Mouse (Mus musculus): ENCODE measurements around the gene Egln1.
A peak's percentile ranks its signal among the peaks of the same experiment; 100 is the strongest.

Egln1 gene

GRCm38 (mm10) chr8:124903198-124903597, 45.9 kb downstream of the Egln1 start:
- no peak for DNase-seq (ENCODE audit: low read depth, low spot score)

DNA sequence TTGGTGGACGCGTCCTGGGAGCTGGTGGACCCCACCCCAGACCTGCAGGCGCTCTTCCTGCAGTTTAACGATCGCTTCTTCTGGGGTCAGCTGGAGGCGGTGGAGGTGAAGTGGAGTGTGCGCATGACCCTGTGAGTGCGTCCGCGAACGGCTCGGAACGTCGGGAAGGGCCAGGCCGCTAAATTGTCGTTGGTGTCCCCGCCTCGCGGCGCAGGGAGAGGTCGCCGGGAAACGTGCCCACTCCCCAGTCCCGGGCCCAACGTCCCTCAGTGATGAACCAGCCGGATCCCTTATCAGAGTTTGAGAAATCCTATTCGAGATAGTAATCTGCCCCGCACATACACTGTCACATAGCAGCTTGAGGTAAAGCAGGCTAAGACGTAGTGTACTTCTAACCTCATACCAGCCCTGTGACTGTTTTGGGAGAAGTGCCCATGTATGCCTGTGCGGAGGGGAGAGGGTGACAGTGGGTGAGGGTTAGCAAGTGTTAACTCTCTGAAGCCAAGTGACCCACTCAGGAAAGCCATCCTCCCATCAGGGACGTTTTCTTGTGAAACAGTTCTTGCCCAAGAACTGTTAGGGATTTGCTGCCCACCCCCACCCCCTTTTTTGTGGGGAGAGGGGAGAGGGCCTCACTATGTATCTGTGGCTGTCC, 50.7 kb downstream of the Egln1 start:
- DNase-seq (ENCODE audit: low read depth, low spot score) = no peak

DNA sequence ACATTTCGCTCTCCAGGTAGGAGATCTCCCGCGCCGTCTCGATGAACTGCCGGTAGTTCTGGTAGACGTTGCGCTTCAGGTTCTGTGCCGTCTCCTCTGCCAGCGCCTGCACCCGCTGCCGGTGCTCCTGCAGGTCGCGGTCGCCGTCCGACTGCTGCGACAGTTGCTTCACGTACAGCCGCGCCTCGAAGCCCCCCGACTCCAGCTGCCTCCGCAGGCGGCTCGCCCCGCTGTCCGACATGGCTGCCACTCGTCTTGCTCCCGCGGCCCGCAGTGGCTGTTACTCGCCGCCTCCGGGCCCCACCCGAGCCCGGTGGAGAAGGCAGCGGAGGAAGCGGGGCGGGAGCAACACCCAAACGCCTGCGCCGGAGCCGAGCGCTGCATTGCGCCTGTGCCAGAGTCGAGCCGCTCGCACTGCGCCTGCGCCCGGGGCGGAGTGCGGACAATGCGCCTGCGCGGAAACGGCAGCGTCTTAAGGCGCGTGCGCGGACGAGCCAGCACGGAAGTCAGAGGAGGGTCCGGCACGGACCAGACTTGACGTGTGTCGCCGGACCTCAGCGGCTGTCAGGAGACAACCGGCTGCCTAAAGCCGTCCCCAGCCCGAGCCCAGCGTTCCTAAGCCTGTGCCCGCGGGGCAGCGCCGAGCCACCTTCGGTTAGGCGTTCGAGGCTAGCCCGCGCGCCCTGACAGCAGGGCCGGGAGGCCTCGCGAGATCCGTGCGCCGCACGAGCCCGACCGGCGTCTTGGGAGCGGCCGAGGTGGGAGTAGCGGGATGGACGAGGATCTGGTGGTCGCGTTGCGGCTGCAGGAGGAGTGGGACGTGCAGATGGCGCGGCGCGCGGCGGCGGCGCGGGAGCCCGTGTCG, 51.5 kb downstream of the Egln1 start, which contains the start of the genes Exoc8 and Sprtn:
Gene Exoc8, minus strand, starts transcription at position 320 of the 865 bp plus-strand sequence.
Gene Sprtn, plus strand, starts transcription at position 501 of the 865 bp plus-strand sequence.
- DNase-seq (ENCODE audit: low read depth, low spot score) = peak; percentile 96

GRCm38 (mm10) chr8:124896632-124897385, 52.3 kb downstream of the Egln1 start:
- DNase-seq (ENCODE audit: low read depth, low spot score) = peak; percentile 54

DNA sequence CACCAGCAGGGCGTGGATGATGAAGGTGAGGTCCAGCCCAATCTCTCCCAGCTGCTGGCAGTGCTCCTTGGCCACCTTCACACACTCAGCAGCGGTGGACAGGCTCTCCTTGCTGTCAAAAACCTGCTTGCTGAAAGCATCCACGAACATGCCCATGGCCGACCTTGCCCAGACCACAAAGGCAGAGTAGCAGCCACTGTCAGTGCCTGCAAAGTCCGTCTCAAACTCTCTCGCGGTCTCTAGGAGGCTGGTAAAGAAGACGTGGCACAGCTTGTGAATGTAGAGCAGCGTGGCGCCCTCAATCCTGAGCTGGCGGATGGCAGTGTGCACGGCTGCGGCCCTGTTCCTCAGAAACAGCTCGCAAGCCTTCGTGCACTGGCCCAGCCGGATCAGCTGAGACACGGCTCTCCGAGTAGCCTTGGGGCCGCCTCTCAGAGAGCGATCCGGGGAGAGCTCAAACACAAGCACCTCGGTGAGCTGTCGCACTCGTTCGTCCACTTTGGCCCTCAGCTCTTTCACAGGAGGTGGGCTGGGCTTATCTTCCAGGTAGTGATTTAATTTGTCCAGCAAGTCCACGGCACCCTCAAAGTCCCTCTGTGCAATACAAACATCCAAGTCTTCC, 53.0 kb downstream of the Egln1 start:
- DNase-seq (ENCODE audit: low read depth, low spot score) = no peak

DNA sequence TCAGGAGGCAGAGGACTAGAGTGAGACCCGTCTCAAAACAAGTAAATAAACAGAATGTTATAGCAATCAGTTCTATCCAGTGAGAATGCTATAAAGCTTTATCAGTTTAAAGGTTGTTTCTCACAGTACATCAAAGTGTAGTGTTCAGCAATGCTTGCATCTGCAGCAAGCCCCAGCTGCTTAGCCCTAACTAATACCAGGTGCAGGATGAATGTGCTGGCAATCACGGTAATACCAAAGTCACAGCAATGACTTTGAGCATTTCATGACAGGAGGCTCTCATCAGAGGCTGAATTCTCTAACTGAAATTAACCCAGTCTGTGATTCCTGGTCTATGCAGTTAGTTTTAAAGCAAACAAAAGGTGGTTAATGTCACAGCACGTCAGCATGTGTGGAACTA, 56.5 kb downstream of the Egln1 start:
- DNase-seq (ENCODE audit: low read depth, low spot score) = peak; percentile 38

GRCm38 (mm10) chr8:124888385-124888784, 60.7 kb downstream of the Egln1 start:
- DNase-seq (ENCODE audit: low read depth, low spot score) = no peak

DNA sequence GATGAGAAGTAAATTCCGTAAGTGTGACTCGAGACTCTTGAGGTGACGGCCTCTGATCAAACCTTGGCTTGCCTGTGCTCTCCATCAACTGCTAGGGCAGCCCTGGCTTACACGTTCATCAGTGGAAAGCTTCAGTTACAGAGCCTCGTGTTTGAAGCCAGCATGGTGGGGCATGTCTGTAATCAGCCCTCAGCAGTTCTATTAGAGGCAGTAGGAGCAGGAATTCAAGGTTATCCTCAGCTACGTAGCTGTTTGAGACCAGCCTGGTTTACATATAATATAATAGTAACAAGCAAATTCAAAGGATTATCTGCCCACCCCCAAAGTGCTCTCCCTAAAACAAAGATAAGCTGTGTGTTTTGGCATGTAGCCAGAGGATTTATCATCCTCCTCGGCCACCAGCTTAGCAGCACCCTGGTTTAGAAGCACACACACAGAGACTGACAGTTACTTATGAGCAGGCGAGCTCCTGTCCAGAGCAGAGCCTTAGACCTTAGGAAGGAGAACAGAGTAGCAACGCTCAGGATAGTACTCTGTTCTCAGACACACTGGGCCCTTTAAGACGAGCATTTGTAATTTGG, 70.1 kb downstream of the Egln1 start:
- no peak for DNase-seq (ENCODE audit: low read depth, low spot score)

DNA sequence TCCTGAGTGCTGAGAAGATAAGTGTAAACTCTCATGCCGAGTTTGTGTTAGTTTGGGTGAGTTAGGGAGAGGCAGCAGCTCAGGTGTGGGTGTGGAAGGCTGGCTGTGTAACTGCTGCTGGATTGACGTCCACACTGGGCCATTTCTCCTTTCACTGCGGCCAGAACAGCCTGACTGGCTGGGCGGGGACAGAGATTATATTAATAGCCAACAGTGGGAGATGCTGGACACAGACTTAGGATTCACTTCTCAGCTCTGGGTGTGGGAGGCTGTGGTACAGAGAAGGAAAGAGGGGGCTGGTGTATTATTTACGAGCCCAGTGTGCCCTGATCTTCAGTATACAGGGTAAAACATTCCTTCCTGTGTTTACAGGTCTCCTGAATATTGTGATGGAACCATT, 71.0 kb downstream of the Egln1 start:
- DNase-seq (ENCODE audit: low read depth, low spot score) = no peak

DNA sequence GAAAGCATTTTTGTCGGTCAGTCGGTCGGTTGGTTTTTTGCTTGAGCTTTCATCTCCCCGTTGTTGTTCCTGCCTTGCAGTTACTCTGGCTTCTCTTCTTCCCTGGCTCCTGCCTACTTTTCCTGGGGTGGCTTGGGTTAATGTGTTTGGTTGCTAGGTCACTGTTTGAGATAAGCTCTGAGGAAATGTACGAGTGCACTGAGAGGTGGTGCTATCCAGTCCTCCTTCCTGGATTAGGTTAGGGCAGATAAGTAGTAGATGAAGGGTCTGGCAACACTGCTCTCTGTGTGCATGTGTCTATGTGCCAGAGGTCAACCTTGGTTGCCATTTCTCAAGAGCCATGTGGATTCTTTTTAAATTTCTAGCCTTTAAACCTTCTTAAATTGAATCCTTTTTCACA, 76.4 kb downstream of the Egln1 start:
- DNase-seq (ENCODE audit: low read depth, low spot score) = no peak

GRCm38 (mm10) chr8:124872081-124872480, 77.0 kb downstream of the Egln1 start:
- no peak for DNase-seq (ENCODE audit: low read depth, low spot score)

GRCm38 (mm10) chr8:124871474-124871873, 77.7 kb downstream of the Egln1 start:
- DNase-seq (ENCODE audit: low read depth, low spot score) = no peak

GRCm38 (mm10) chr8:124869708-124870107, 79.4 kb downstream of the Egln1 start:
- no peak for DNase-seq (ENCODE audit: low read depth, low spot score)

DNA sequence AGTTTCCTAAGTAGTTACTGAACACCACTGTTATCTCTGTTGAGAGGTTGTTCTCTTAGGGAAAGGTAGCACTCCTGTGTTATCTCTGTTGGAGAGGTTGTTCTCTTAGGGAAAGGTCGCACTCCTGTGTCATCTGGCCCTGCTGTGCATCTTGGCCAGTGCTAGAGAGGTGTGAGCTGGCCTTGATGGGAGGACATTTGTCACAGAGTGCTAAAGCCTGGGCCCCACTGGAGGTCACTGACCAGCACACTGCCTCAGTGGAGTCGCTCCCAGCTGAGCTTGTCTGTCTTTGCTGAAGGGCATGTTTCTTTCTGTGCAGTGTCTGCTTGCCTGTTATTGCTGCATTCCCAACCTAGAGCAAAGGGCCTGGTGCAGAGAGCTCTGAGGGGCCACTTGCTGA, 82.0 kb downstream of the Egln1 start:
- no peak for DNase-seq (ENCODE audit: low read depth, low spot score)

- no peak for DNase-seq (ENCODE audit: low read depth, low spot score)
These were observed 82.5 kb downstream of the Egln1 start for GRCm38 (mm10) chr8:124866669-124867068.

DNA sequence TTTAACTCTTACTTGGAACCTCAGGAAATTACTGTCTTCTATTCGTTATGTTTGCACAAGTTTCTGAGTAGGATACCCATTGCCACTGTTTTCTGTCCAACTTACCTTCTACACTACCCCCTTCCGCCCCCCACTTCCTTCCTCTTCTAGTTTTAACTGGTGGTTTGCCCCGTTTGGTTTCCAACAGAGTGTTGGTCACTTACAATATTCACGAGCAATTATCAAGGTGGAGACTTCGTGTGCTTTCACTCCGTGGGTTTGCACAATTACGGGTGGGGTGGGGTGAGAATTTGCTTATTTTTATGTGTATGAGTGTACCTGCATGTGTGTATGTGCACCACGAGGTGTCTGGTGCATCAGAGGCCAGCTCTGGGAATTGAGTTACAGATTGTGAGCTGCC, 85.4 kb downstream of the Egln1 start:
- DNase-seq (ENCODE audit: low read depth, low spot score) = peak; percentile 5

DNA sequence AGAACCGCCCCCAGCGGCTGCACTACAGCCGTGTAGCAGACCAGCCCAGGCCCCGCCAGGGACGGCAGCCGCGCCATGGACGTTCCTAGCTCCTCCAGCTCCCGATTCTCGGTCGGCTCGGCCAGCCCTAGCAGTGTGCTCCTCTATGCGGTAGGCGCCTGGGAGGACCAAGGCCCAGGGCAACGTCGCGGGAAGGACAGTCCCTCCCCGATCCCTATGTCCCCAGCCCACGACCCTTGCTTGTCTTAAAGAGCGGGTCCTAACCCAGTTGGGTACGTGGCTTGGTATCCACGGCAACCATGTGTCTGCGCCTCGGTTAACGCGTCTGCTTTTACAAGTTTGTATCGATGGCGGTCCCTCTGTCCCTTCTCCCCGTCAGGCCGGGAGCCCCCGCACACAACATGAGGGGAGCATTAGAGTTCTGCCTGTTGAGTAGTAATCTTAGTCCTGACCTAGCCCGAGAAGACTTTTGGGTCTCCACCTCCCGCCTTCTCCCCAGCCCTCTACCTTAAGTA, 85.9 kb downstream of the Egln1 start:
- no peak for DNase-seq (ENCODE audit: low read depth, low spot score)

DNA sequence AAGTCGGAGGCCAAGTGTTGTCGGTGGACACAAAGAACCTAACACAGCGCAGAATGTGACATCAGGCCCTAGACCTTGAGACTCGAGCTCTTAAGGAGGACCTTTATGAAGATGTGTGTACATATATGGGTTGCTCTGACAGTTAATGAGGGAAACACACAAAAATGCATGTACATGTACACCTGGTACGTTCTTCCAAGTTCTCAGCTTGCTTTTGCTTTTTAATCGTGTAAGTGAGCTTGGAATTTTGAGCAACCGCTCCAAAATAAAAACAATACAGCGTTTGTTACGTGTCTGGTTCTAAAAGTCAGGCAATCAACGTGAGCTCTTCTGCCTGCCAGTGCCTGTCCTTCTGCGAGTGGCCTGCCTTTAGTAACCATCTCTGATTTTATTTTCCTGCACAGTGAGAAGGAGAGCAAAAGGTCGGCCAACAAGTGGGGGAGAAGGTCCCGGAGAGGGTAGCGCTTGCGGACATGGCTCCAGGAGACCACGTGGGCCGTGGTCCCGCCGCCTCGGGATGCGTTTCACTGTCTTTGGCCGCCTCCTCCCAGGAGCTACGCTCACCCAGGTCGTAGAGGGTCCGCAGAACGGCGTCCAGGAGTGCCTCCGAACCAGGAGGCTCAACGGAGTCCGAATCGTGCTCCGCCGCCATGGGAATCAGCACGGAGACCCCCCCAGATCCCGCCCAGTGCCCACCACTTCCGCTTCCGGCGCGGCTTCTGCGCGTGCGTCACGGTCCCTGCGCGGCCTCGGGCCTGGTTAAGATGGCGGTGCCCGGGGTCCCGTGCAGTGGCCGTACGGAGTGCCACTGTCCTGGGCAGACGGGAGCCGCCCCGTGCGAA, 86.6 kb downstream of the Egln1 start, which contains the start of the genes Gnpat and 2810004N23Rik:
Gene Gnpat, plus strand, starts transcription at position 713 of the 842 bp plus-strand sequence.
Gene 2810004N23Rik, minus strand, starts transcription at position 800 of the 842 bp plus-strand sequence.
- DNase-seq (ENCODE audit: low read depth, low spot score) = peak; percentile 91

DNA sequence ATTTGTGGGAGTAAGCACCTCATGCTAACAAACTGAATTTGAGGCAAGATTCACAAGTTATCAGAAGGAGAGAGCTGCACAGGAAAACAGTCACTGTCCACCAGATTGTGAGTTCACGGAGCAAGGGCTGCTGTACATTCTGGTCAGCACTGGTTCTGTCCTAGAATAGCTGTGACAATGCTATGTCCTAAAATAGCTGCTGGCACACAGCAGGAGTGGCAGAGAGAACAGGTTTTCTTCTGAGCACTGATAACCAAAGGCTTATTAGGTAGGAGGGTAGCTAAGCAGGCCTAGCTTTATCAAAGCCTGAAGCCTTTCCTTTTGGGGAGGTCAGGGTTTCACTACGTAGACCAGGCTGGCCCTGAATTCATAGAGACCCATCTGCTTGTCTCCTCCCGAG, 88.9 kb downstream of the Egln1 start:
- DNase-seq (ENCODE audit: low read depth, low spot score) = no peak

DNA sequence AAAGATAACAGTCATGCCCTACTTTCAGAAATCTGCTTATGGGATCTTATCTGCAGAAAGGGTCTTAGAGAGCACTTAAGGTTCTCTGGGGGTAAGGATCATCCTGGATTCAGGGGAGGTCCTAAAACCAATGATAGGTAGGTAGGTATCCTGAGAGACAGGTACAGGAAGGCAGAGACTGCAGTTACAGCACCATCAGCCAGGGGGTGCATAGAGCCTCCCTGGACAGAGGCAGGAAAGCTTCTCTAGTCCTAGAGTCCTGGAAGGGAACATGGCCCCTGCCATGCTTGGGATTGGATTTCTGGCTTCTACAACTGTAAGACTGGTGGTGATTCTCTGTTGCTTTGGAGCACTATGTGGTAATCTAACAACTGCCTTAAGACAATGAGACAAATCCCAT, 89.7 kb downstream of the Egln1 start:
- DNase-seq (ENCODE audit: low read depth, low spot score) = no peak

Measured in forelimb bud, embryonic 11.5 days (tissue).